Mouse (Mus musculus) spleen, adult 2 months (tissue): Measurements from ENCODE around the gene Gm21985. TPM values are rescaled to one million over a fixed set of nuclear protein-coding genes. Genes with fewer than 3 reads are reported as not detected.

Experiments
- DNase-seq, 2 experiments: peaks; one replicate each; pipeline versions ENCODE4 v3.0.0 to v3.0.0-alpha.2; 2012 to 2021; ENCODE audit warnings: low spot score in 2 of 2, low read depth in 1 of 2
- H3K27ac ChIP-seq: fragments of 200-500 bp; 2 replicates; pipeline ENCODE4 v1.5.1; 2012; ENCODE audit warnings: low read length, inconsistent platforms; ENCODE audit not compliant: insufficient read depth
- H3K27me3 ChIP-seq: fragments of 200-500 bp; 2 replicates; pipeline ENCODE4 v1.6.1; 2012; ENCODE audit warnings: mild to moderate bottlenecking, moderate library complexity, low read length, inconsistent platforms; ENCODE audit not compliant: control insufficient read depth, insufficient read depth
- H3K36me3 ChIP-seq: fragments of 200-500 bp; 2 replicates; pipeline ENCODE4 v1.6.1; 2012; ENCODE audit warnings: mild to moderate bottlenecking, low read length, inconsistent platforms; ENCODE audit not compliant: control insufficient read depth, insufficient read depth
- H3K4me1 ChIP-seq: fragments of 200-500 bp; 2 replicates; pipeline ENCODE4 v1.6.1; 2011; ENCODE audit warnings: inconsistent platforms; ENCODE audit not compliant: control insufficient read depth, insufficient read depth, insufficient read length
- H3K4me3 ChIP-seq: fragments of 200-500 bp; 2 replicates; pipeline ENCODE4 v1.5.1; 2011; ENCODE audit warnings: mild to moderate bottlenecking, inconsistent platforms; ENCODE audit not compliant: insufficient read depth, insufficient read length; ENCODE audit errors: extremely low read depth
- CTCF ChIP-seq: fragments of 200-500 bp; IDR thresholded peaks from 2 replicates; pipeline ENCODE4 v1.5.1; 2011; ENCODE audit warnings: mild to moderate bottlenecking, inconsistent platforms; ENCODE audit not compliant: insufficient read depth, insufficient read length, insufficient replicate concordance; ENCODE audit errors: extremely low read depth
- POLR2A ChIP-seq: fragments of 200-500 bp; IDR thresholded peaks from 2 replicates; pipeline ENCODE4 v1.6.1; 2011; ENCODE audit warnings: low read depth, low read length, inconsistent platforms
- WGBS: fragments of 180-500 bp; shearing (Covaris S2); methylation state at CpG from one replicate; pipeline ENCODE4 v1.1.7; 2018; 5-methylcytosine and 5-hydroxymethylcytosine counted together
- polyA plus RNA-seq: library from polyadenylated mRNA; depleted of rRNA; stranded (reverse); fragments of >200 nt; gene quantifications from 2 replicates; pipeline ENCODE4 v1.2.3, GENCODE M21; 2012

The Gm21985 gene
- polyA plus RNA-seq, 1 experiment = not detected

GRCm38 (mm10) chr2:112249780-112250453, 16.2 kb upstream of the Gm21985 start:
- no peak overlapping the region for H3K4me3 ChIP-seq
- DNase-seq = no peak
- H3K4me1 ChIP-seq = peaks cover under 1% of the 10 kb centered on the region; the same call in 1 of the 2 replicates
- no peak overlapping the region for H3K27ac ChIP-seq
- H3K27me3 ChIP-seq = no peaks in the 10 kb centered on the region
- WGBS = 87% methylated on average over 10 of the region's 10 CpGs
- no peaks in the 10 kb centered on the region for H3K36me3 ChIP-seq
- TF ChIP-seq POLR2A = no peak
- no peak for TF ChIP-seq CTCF

DNA sequence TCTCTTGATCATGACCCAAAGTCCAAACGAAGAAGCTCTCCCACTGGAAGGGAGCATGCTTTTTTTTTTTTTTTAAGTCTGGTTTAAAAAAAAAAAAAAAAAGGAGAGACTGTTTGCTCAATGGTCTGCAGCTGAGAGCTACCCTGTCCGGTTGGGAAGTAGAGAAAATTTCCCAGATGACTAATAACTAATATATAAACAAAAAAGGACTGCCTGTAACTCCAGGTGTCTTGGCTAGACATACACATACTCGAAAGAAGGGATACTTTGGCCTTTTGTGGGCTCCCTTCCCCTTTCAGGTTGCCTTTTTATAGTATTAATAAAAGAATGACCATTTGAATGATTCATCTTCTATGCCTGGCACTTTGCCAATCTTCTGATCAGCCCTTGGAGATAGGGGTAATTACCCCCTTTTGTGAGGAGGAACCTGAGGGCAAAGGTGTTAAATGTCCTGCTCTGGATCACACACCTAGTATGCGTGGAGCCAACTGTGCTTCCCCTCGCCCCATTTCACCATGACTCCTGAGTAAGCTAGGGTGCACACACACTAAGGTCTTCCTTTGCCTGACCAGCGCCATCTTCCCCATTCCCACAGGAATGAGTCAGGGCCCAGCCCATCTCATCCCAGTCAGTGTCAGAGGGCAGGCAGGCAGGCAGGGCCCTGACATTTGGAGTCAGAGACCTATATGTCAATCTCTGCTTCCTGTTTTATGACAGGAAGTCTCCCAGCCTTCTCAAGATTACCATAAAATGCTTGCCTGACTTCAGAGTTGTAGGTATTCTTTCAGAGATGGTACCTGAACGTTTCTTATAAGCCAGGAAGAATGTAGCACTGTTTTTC, 11.2 kb upstream of the Gm21985 start:
- TF ChIP-seq POLR2A (no peak), CTCF (no peak)
- Histone ChIP-seq H3K27me3 (no peaks in the 10 kb centered on the region), H3K36me3 (no peaks in the 10 kb centered on the region), H3K4me3 (no peak overlapping the region), H3K27ac (0 out of 2 replicates have a peak overlapping the region, but pooled peaks have one; percentile 0), H3K4me1 (peaks cover 9% of the 10 kb centered on the region; the same call in 1 of the 2 replicates)
- no peak for DNase-seq
- 74% methylated on average over 7 of the region's 7 CpGs for WGBS

DNA sequence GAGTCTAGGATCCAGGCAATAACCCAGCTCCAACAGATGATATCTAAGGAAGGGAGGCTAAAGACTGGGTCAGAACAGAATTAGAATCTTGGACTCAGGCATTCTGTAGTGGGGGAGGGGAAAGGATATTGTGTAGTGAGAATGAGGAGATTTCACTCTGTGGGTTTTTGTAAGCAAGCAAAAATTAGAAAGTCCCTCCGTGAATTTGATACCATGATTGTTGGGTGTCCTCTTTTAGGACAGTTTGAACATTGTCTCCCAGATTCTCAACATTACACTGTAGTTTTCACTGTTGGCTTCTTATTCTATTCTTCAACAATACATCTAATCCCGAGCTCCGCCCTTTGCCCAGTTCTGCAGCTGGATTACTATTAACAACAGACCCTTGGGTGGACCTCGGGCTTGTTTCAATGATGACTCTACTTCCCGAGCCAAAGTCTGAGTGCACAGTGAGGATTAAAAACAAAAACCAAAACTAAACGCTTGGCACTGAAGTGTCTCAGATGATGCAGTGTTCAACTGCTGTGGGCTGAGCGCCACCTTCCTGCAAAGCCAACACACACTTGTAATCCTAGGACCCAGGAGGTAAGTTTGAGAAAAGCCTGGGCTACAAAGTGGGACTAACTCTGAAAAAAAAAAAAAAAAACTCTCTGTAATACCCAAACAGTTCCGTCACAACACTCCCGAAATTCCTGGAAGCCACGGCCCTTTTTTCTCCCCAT, 6.7 kb upstream of the Gm21985 start, which contains the start of gene Nutm1:
Nutm1 (minus strand) TSS at position 51 of the 722 bp plus-strand sequence.
- no peak within 1 kb of the TSS for H3K27ac ChIP-seq
- H3K4me1 ChIP-seq = peaks cover 14% of the 10 kb centered on the region; the same call in 1 of the 2 replicates
- DNase-seq = peak in 1 of 2 experiments; percentile 30
- H3K36me3 ChIP-seq = no peaks in the 10 kb centered on the region
- WGBS = 57% methylated on average over 10 of the region's 10 CpGs
- H3K4me3 ChIP-seq = no peak within 1 kb of the TSS
- TF ChIP-seq POLR2A = no peak
- TF ChIP-seq CTCF = peak; percentile 26; the same call in 1 of the 2 replicates
- H3K27me3 ChIP-seq = no peaks in the 10 kb centered on the region

DNA sequence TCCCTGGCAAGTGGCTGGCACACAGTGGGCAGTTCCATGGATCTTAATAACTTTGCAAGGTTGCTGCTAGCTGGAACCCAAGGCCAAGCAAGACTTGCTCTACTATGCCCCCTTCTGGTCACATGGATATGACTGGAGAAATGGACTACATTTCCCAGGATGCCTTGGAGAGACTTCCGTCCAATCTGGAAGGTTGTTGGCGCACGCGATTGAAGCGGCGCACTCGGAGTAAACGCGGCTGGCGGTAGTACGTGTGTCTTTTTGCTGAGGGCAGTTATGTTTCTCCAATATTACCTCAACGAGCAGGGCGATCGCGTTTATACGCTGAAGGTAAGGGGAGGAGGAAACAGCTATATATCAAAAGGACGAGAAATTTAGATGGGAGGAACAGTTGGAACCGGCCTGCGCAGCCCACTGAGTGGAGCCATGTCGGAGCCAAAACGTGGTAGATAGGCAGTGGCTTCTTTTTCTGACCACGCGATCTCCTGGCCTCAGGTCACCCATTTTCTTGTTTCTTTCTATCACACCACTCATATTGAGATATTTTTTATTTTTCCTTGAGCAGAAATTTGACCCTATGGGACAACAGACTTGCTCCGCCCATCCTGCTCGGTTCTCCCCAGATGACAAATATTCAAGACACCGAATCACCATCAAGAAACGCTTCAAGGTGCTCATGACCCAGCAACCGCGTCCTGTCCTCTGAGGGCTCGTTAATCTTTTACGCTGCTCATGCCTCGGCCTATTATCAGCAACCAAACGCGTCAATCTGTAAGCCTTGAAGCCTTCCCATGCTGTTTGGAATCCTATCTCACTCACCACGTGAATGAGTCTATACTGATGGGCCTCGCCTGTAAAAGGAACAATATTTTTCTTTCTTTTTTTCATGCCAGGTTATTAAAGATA, 4.1 kb upstream of the Gm21985 start, which contains the start of gene Nop10:
Nop10 (plus strand) TSS at position 179 of the 906 bp plus-strand sequence.
- no peaks in the 10 kb centered on the region for H3K27me3 ChIP-seq
- TF ChIP-seq CTCF = peak; percentile 57; the same call in 1 of the 2 replicates
- peak; percentile 88 for TF ChIP-seq POLR2A
- peaks cover 5% of the 10 kb centered on the region; the same call in 1 of the 2 replicates for H3K4me1 ChIP-seq
- H3K27ac ChIP-seq = peak within 1 kb of the TSS; percentile 44
- H3K4me3 ChIP-seq = peak within 1 kb of the TSS; percentile 68
- no peaks in the 10 kb centered on the region for H3K36me3 ChIP-seq
- WGBS = under 1% methylated on average over 36 of the region's 36 CpGs
- DNase-seq = peak; percentile 76 to 77

DNA sequence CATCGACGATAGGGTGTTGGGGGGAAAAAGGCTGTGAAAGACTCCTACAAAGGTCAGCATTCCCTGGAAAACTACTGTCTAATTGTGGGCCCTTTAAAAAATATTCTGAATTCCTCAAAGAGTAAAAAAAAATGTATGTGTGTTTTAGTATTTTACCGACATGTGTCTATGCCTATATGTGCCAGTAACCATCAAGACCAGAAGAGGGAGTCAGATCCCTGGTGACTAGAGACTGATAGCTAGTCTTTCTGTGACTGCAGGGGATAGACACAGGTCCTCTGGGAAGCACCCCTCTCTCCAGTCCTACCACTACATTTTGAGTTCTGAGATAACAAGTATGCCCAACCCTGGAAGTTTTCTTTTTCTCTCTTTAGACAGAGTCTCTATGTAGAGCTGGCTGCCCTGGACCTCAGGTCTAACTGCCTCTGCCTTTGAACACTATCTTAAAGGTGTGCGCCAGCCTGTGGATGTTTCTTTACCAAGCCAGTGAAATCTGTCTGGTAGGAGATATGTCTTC, 3.3 kb upstream of the Gm21985 start:
- WGBS = 28% methylated on average over 4 of the region's 4 CpGs
- H3K27ac ChIP-seq = no peak overlapping the region
- peak overlapping the region; percentile 14; the same call in 1 of the 2 replicates for H3K4me3 ChIP-seq
- no peak for DNase-seq
- TF ChIP-seq CTCF (no peak), POLR2A (no peak)
- no peaks in the 10 kb centered on the region for H3K27me3 ChIP-seq
- peaks cover 5% of the 10 kb centered on the region; the same call in 1 of the 2 replicates for H3K4me1 ChIP-seq
- H3K36me3 ChIP-seq = no peaks in the 10 kb centered on the region
